Mouse (Mus musculus): ENCODE measurements around the gene Igflr1.
A peak's percentile ranks its signal among the peaks of the same experiment; 100 is the strongest.

The Igflr1 gene

DNA sequence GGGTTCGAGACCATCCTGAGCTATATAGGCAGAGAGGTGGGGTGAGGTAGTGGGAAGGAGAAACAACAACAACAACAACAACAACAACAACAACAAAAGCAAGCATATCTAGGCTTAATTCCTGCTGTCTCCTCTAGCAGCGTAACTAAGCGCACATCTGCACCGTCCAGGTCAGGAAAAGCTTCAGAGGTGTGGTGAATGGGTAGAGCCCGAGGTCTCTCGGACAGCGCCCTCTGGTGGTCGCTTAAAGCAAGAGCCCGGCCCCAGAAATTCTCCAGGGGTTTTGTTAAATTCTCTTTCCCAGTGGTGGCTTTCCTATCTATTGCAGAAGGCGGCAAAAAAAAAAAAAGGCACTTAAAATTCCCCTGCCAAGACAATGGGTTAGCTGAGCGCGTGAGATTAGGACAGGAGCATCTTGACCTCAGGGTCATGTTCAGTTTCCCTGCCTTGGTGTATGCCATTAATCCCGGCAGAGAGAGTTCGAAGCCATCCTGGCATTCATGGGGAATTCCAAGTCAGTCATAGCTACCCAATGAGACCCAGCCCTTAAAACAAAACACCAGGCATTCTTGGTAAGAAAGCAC, 48.4 kb downstream of the Igflr1 start:
- peak in 1 of 2 experiments; percentile 51 for DNase-seq (ENCODE audit: low spot score in 2 of 2)

DNA sequence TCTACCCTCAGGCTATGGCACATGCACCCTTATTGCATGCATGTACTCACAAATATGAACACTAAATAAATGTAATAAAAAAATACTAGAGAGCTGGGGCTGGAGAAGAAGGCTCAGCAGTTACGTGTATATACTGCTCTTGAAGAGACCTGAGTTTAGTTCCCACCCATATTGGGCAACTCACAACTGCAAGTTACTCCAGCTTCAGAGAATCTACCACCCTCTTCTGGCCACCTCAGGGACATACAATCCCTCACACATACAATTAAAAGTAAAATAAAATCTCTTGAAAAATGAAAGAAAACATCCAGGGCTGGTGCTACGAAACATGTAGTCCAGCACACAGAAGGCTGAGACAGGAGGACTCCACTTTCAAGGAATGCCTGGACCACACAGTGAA, 49.2 kb downstream of the Igflr1 start:
- no peak for DNase-seq (ENCODE audit: low spot score in 2 of 2)

DNA sequence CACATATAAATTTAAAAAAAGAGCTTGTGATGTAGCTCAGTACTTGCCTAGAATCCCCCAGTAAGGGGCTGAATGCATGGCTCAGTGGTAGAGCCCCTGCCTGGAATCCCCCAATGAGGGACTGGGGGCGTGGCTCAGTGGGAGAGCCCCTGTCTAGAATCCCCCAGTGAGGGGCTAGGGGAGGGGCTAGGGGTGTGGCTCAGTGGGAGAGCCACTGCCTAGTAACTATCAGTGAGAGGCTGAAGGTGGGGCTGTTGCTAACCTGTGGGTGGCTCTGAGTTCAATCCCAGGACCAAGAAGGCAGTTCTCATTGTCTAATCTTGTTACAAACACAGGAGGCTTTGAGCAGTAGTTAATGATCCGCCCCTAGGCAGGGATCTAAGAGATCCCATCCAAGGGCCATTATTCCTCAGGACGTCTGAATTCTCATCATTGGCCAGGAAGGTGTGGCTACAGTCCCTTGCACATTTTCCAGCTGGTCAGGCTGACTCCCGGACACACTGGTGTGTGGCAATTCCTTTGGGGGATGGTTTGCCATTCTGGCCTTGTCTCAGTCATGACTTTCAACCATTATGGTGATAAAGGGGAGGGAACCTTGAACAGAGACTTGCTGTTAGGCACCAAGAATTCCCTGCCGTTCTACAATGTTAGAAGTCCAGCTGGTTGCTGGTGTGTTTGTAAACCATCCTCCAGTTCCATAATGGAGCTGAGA, 50.0 kb downstream of the Igflr1 start:
- no peak for DNase-seq (ENCODE audit: low spot score in 2 of 2)
